ENCODE assay signal across 22 mouse cellular contexts in the genomic region with DNA sequence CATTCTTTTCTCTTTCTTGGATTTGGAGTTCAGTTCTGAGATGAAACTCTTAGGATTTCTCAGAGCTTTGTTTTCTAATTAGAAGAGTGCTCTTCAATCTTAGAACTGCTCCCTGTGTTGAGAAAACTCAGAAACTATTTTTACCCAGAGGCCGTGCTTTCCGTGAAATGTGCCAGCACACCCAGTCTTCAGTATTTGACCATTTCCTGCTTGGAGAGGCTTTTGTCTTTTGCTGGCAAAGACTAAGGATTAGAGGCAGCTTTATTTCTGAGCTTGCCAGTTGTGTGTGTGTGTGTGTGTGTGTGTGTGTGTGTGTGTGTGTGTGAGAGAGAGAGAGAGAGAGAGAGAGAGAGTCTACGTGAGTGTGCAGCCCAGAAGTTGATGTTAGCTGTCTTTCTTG. TPM values are rescaled to one million over a fixed set of nuclear protein-coding genes. Genes with fewer than 3 reads are reported as not detected.
A peak's percentile ranks its signal among the peaks of the same experiment; 100 is the strongest.
DNase-seq lines count a peak whose midpoint lies in the region; ATAC-seq and TF ChIP-seq lines count a peak whose summit lies in the region.
"Had no signal": no experiment of that assay in that cellular context is flagged by ENCODE, and none has a peak within 500 bp of the region (broad histone marks: within the 10 kb centered on the region; RNA-seq: fewer than 3 reads in every experiment).

No protein-coding gene starts in this region.

- DNase-seq in heart, adult 11 months, result peak; percentile 85
- DNase-seq in kidney, adult 9 months, result peak; percentile 24
- DNase-seq in Muller cell, postnatal 12 days (ENCODE audit: inconsistent ontology term), result peak; percentile 48
- peak; percentile 84 for DNase-seq in lung, postnatal 0 days (ENCODE audit: low spot score)
- no peak for DNase-seq in MN1 (ENCODE audit: low spot score)
- DNase-seq in layer of hippocampus, postnatal 36 days, result no peak
- DNase-seq: adrenal gland, postnatal 25 days; cerebellum, adult 2 months; forebrain, postnatal 0 days; layer of hippocampus, adult 9-11 months; spleen, adult 18-20 months; thymus, adult 18-20 months had no signal

- no peaks in the 10 kb centered on the region for H3K27me3 ChIP-seq in heart, embryonic 12.5 days (replicated peaks)
- no peaks in the 10 kb centered on the region for H3K27me3 ChIP-seq in kidney, embryonic 15.5 days
- no peaks in the 10 kb centered on the region for H3K27me3 ChIP-seq in lung, postnatal 0 days (replicated peaks; ENCODE audit: insufficient read depth, low read length)
- H3K27me3 ChIP-seq: embryonic facial prominence, embryonic 12.5 days; heart, embryonic 15.5 days; hindbrain, embryonic 15.5 days; liver, embryonic 15.5 days; megakaryocyte, embryonic 14.5 days; Patski had no signal

- 61% methylated on average over 3 of the region's 3 CpGs for WGBS in heart, embryonic 12.5 days
- 71% methylated on average over 3 of the region's 3 CpGs for WGBS in kidney, embryonic 15.5 days
- WGBS in lung, postnatal 0 days, result 9% methylated on average over 3 of the region's 3 CpGs

- no peak for ATAC-seq in heart, embryonic 12.5 days (ENCODE audit: insufficient number of reproducible peaks, low FRiP score)
- ATAC-seq in kidney, embryonic 15.5 days (replicated peaks; ENCODE audit: low FRiP score), result no peak
- peak; percentile 74 for ATAC-seq in lung, postnatal 0 days
- ATAC-seq: activated CD4-positive, CD25-positive, alpha-beta regulatory T cell, adult 4 months; forebrain, postnatal 0 days; intestine, postnatal 0 days; Patski had no signal

- no peak overlapping the region for H3K4me3 ChIP-seq in heart, embryonic 12.5 days
- H3K4me3 ChIP-seq in kidney, embryonic 15.5 days (replicated peaks), result no peak overlapping the region
- no peak overlapping the region for H3K4me3 ChIP-seq in lung, postnatal 0 days (ENCODE audit: low read depth, low read length)
- H3K4me3 ChIP-seq: embryonic facial prominence, embryonic 12.5 days; heart, embryonic 15.5 days; hindbrain, embryonic 15.5 days; liver, embryonic 15.5 days; megakaryocyte, embryonic 14.5 days had no signal

- H3K4me2 ChIP-seq in heart, embryonic 12.5 days, result no peak overlapping the region
- H3K4me2 ChIP-seq in kidney, embryonic 15.5 days, result no peak overlapping the region
- no peak overlapping the region for H3K4me2 ChIP-seq in lung, postnatal 0 days (replicated peaks; ENCODE audit: low read depth, low read length)
- H3K4me2 ChIP-seq: embryonic facial prominence, embryonic 12.5 days; heart, embryonic 15.5 days; hindbrain, embryonic 15.5 days; liver, embryonic 15.5 days had no signal

- H3K4me1 ChIP-seq in heart, embryonic 12.5 days (replicated peaks), result no peaks in the 10 kb centered on the region
- H3K4me1 ChIP-seq in kidney, embryonic 15.5 days, result no peaks in the 10 kb centered on the region
- peaks cover 4% of the 10 kb centered on the region; the same call in 1 of the 2 replicates for H3K4me1 ChIP-seq in lung, postnatal 0 days (ENCODE audit: insufficient read depth, low read depth, low read length)
- H3K4me1 ChIP-seq: embryonic facial prominence, embryonic 12.5 days; heart, embryonic 15.5 days; hindbrain, embryonic 15.5 days had no signal

- no peaks in the 10 kb centered on the region for H3K36me3 ChIP-seq in heart, embryonic 12.5 days
- no peaks in the 10 kb centered on the region for H3K36me3 ChIP-seq in kidney, embryonic 15.5 days
- no peaks in the 10 kb centered on the region for H3K36me3 ChIP-seq in lung, postnatal 0 days (ENCODE audit: insufficient read depth, low read length)
- H3K36me3 ChIP-seq: embryonic facial prominence, embryonic 12.5 days; heart, embryonic 15.5 days; hindbrain, embryonic 15.5 days; liver, embryonic 15.5 days had no signal

- H3K9ac ChIP-seq in heart, embryonic 12.5 days, result no peak overlapping the region
- H3K9ac ChIP-seq in kidney, embryonic 15.5 days, result no peak overlapping the region
- no peak overlapping the region for H3K9ac ChIP-seq in lung, postnatal 0 days (replicated peaks; ENCODE audit: low read depth)
- H3K9ac ChIP-seq: embryonic facial prominence, embryonic 12.5 days; forebrain, postnatal 0 days; heart, embryonic 15.5 days; hindbrain, embryonic 15.5 days; liver, embryonic 15.5 days had no signal

- H3K9me3 ChIP-seq in heart, embryonic 12.5 days (replicated peaks), result no peaks in the 10 kb centered on the region
- no peaks in the 10 kb centered on the region for H3K9me3 ChIP-seq in kidney, embryonic 15.5 days (replicated peaks)
- no peaks in the 10 kb centered on the region for H3K9me3 ChIP-seq in lung, postnatal 0 days (ENCODE audit: low read length)
- H3K9me3 ChIP-seq: embryonic facial prominence, embryonic 12.5 days; heart, embryonic 15.5 days; hindbrain, embryonic 15.5 days; liver, embryonic 15.5 days had no signal

- peak; percentile 56 for TF ChIP-seq EP300 in lung, postnatal 0 days (IDR thresholded peaks at IDR 0.05)

- H3K27ac ChIP-seq in heart, embryonic 12.5 days (ENCODE audit: poor library complexity, severe bottlenecking), result no peak overlapping the region; the same call in 1 of the 2 replicates
- H3K27ac ChIP-seq in kidney, embryonic 15.5 days, result no peak overlapping the region
- peak overlapping the region; percentile 68 for H3K27ac ChIP-seq in lung, postnatal 0 days (ENCODE audit: low read length)
- H3K27ac ChIP-seq: embryonic facial prominence, embryonic 12.5 days; heart, embryonic 15.5 days; hindbrain, embryonic 15.5 days; liver, embryonic 15.5 days had no signal

- TF ChIP-seq CTCF in lung, postnatal 0 days (IDR thresholded peaks at IDR 0.05), result no peak

RNA-seq across cellular contexts. Expression of gene Swap70, which starts 6.6 kb away (rescaled TPM):
- polyA plus RNA-seq in heart, embryonic 12.5 days (2016; fragmentation: Nextera tagmentation; extraction: Ambion mirVana), result 22.6 and 23.1 TPM in 2 replicates
- 29.2 and 32.8 TPM in 2 replicates for polyA plus RNA-seq in kidney, embryonic 15.5 days (2015; fragmentation: Nextera tagmentation; extraction: Ambion mirVana)
- 38.4 and 38.9 TPM in 2 replicates for polyA plus RNA-seq in lung, postnatal 0 days (2015; fragmentation: Nextera tagmentation; extraction: Ambion mirVana)
- 10 to 100 TPM; 10.7 TPM for total RNA-seq in layer of hippocampus, postnatal 36 days (2021)

Comparison
In these comparisons a context has a peak if more than half of its experiments do, and no peak if none do; other contexts are left out.
1. DNase-seq: peak in heart, adult 11 months (single experiment), kidney, adult 9 months (single experiment), Muller cell, postnatal 12 days (single experiment) and lung, postnatal 0 days (single experiment); none in MN1 (single experiment) and layer of hippocampus, postnatal 36 days (0 of 2).